Mouse (Mus musculus) adrenal gland, adult 2 months (tissue): Measurements from ENCODE around the gene Pkd2l1. TPM values are rescaled to one million over a fixed set of nuclear protein-coding genes. Genes with fewer than 3 reads are reported as not detected.

Experiments
- DNase-seq: peaks from one replicate; pipeline ENCODE4 v3.0.0; 2021
- polyA plus RNA-seq: library from polyadenylated mRNA; depleted of rRNA; stranded (reverse); fragments of >200 nt; gene quantifications from 2 replicates; pipeline ENCODE4 v1.2.3, GENCODE M21; 2012
- total RNA-seq, 2 experiments: library from RNA; stranded (reverse); gene quantifications; 2 replicates each; pipeline ENCODE4 v1.2.3; 2021

Pkd2l1 gene
- total and polyA plus RNA-seq, 3 experiments: not detected

GRCm38 (mm10) chr19:44157005-44157404 is 35.2 kb downstream of the Pkd2l1 start:
- no peak for DNase-seq

- DNase-seq: no peak
Observed at GRCm38 (mm10) chr19:44153781-44154180, 38.5 kb downstream of the Pkd2l1 start.

- no peak for DNase-seq
Observed at GRCm38 (mm10) chr19:44148991-44149390, 43.3 kb downstream of the Pkd2l1 start.

- DNase-seq: no peak
Observed at GRCm38 (mm10) chr19:44148345-44148744, 43.9 kb downstream of the Pkd2l1 start.

- no peak for DNase-seq
Observed at GRCm38 (mm10) chr19:44146951-44147350, 45.3 kb downstream of the Pkd2l1 start.

GRCm38 (mm10) chr19:44146568-44146879 is 45.7 kb downstream of the Pkd2l1 start:
- no peak for DNase-seq

GRCm38 (mm10) chr19:44145702-44146567 is 46.3 kb downstream of the Pkd2l1 start, which contains the start of gene Bloc1s2:
Gene Bloc1s2, minus strand, starts transcription at chr19:44146446.
- DNase-seq: peak; percentile 95

GRCm38 (mm10) chr19:44144366-44144765 is 47.9 kb downstream of the Pkd2l1 start:
- no peak for DNase-seq

GRCm38 (mm10) chr19:44135960-44136485 is 56.2 kb downstream of the Pkd2l1 start:
- no peak for DNase-seq

GRCm38 (mm10) chr19:44135072-44135959 is 56.9 kb downstream of the Pkd2l1 start, which contains the start of gene Cwf19l1:
Gene Cwf19l1, minus strand, starts transcription at chr19:44135876.
- DNase-seq: peak; percentile 89

GRCm38 (mm10) chr19:44132917-44133316 is 59.3 kb downstream of the Pkd2l1 start:
- no peak for DNase-seq

- DNase-seq: no peak
Observed at GRCm38 (mm10) chr19:44128560-44128959, 63.7 kb downstream of the Pkd2l1 start.

- DNase-seq: no peak
Observed at GRCm38 (mm10) chr19:44127729-44128497, 64.3 kb downstream of the Pkd2l1 start.

- DNase-seq: no peak
Observed at GRCm38 (mm10) chr19:44121137-44121536, 71.1 kb downstream of the Pkd2l1 start.

GRCm38 (mm10) chr19:44120686-44121085 is 71.6 kb downstream of the Pkd2l1 start:
- peak; percentile 77 for DNase-seq

GRCm38 (mm10) chr19:44117793-44118192 is 74.4 kb downstream of the Pkd2l1 start:
- no peak for DNase-seq

GRCm38 (mm10) chr19:44111706-44112105 is 80.5 kb downstream of the Pkd2l1 start:
- DNase-seq: no peak

GRCm38 (mm10) chr19:44110356-44110755 is 81.9 kb downstream of the Pkd2l1 start:
- peak; percentile 47 for DNase-seq

GRCm38 (mm10) chr19:44108996-44109395 is 83.2 kb downstream of the Pkd2l1 start:
- peak; percentile 82 for DNase-seq

- DNase-seq: no peak
Observed at GRCm38 (mm10) chr19:44107661-44108521, 84.4 kb downstream of the Pkd2l1 start.
